Mouse (Mus musculus): ENCODE measurements around the gene Kcnq1. TPM values are rescaled to one million over a fixed set of nuclear protein-coding genes. Genes with fewer than 3 reads are reported as not detected.

Gene Kcnq1
- polyA plus RNA-seq, 1 experiment from 2014 or later = 1.5 TPM

DNA sequence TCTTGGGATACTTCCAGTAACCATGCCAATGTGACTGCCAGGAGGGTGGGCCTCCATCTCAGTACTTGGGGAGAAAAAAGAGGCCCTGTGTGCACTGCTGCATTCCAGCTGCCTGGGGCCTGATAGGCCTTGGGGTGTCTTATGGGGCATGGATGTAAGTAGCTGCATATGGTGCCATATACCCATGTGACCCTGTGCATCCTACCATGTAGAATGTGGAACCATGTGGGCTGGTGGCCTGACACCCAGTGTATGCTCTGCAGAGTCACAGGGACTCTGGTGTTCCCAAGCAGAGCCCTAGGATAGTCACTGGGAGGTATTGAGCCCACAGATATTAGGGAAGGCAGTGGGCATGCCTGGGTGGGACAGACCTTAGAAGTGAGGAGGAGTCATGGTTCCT lies 57.9 kb downstream of the Kcnq1 start:
- DNase-seq (ENCODE audit: low spot score) (no peak), ATAC-seq (ENCODE audit: insufficient number of reproducible peaks, low FRiP score, low TSS enrichment, low read depth) (no peak)
- H3K27me3 ChIP-seq (ENCODE audit: control insufficient read depth, insufficient read depth, low read length) = no peaks in the 10 kb centered on the region
- H3K27ac ChIP-seq (replicated peaks; ENCODE audit: low read depth, low read length) = no peak overlapping the region
- H3K4me1 ChIP-seq (ENCODE audit: control insufficient read depth, insufficient read depth, low read length) = peaks cover 8% of the 10 kb centered on the region
- H3K9ac ChIP-seq (ENCODE audit: low read length) = no peak overlapping the region
- no peak overlapping the region for H3K4me3 ChIP-seq (ENCODE audit: low read depth, low read length)
- H3K9me3 ChIP-seq (ENCODE audit: control insufficient read depth, low read length) = no peaks in the 10 kb centered on the region
- no peak overlapping the region for H3K4me2 ChIP-seq (ENCODE audit: low read depth, severe bottlenecking)
- H3K36me3 ChIP-seq (ENCODE audit: control insufficient read depth, insufficient read depth, low read length) = no peaks in the 10 kb centered on the region

DNA sequence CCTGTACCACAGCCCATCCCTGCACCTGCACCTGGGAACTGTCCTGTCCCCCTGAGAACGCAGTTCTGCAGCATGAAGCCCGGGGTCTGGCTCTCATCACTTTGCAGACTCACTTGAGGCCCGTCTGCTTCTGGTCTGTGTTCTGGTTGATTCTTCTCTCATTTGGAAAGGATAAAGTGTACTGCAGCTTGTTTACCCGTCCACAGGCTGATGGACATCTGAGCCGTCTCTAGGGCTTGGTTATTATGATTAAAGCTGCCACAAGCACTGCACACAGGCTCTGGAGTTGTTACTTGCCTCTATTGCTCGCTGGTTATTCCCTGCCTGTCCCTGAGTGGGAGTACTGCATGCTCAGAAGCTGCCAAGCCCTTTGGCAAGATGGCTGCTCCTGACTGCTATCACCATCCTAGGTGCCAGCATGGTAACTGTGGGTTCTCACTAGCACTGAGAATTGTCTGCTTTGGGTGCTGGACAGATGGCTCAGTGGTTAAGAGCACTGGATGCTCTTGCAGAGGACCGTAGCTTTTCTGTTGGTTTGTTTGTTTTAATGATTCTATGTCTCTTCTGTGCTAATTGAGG lies 59.6 kb downstream of the Kcnq1 start:
- 68% methylated on average over 7 of the region's 7 CpGs for WGBS
- no peak overlapping the region for H3K27ac ChIP-seq (replicated peaks; ENCODE audit: low read depth, low read length)
- DNase-seq (ENCODE audit: low spot score) = no peak
- no peak overlapping the region for H3K4me2 ChIP-seq (ENCODE audit: low read depth, severe bottlenecking)
- no peaks in the 10 kb centered on the region for H3K36me3 ChIP-seq (ENCODE audit: control insufficient read depth, insufficient read depth, low read length)
- no peaks in the 10 kb centered on the region for H3K4me1 ChIP-seq (ENCODE audit: control insufficient read depth, insufficient read depth, low read length)
- no peaks in the 10 kb centered on the region for H3K27me3 ChIP-seq (ENCODE audit: control insufficient read depth, insufficient read depth, low read length)
- H3K9me3 ChIP-seq (ENCODE audit: control insufficient read depth, low read length) = no peaks in the 10 kb centered on the region
- no peak overlapping the region for H3K4me3 ChIP-seq (ENCODE audit: low read depth, low read length)
- H3K9ac ChIP-seq (ENCODE audit: low read length) = no peak overlapping the region
- no peak for ATAC-seq (ENCODE audit: insufficient number of reproducible peaks, low FRiP score, low TSS enrichment, low read depth)

DNA sequence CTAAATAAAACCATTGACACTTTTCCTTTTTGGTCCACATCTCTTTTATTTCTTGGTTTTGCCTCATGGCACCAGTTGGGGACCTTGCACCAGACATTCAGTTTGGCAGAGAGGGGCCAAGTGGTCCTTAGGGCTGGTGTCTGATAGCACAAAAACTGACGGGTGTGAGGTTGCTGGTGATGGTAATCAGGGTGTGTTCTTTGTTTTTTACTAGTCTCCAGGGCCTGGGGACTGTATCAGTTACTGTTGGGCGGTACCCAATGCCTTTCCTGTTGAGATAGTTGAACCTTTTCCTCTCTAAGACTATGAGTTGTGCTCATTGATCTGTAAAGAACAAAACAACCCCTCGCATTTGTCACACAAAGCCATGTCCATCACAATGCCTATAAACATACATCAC lies 61.1 kb downstream of the Kcnq1 start:
- Histone ChIP-seq H3K4me1 (ENCODE audit: control insufficient read depth, insufficient read depth, low read length) (no peaks in the 10 kb centered on the region), H3K36me3 (ENCODE audit: control insufficient read depth, insufficient read depth, low read length) (no peaks in the 10 kb centered on the region)
- WGBS = 84% methylated on average over 3 of the region's 3 CpGs

DNA sequence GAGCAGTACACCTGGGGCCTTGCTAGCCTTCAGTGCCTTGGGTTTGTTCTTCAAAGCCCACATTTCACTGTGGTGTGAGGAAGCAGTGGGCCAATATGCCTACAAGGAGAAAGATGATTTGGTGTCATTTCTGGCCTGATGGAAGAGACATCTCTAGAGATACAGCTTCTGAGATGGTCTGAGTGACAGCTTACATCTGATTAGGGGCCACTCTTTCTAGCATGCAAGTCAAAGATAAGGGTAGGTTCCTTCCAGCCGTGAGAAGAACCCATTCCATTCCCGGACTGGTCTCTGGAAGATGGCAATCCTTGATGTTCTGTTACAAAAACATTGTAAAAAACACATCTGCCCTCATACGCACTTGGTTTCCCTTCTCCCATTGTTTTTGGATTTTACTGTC lies 63.2 kb downstream of the Kcnq1 start:
- Histone ChIP-seq H3K4me2 (ENCODE audit: low read depth, severe bottlenecking) (no peak overlapping the region), H3K36me3 (ENCODE audit: control insufficient read depth, insufficient read depth, low read length) (no peaks in the 10 kb centered on the region), H3K4me3 (ENCODE audit: low read depth, low read length) (no peak overlapping the region), H3K9me3 (ENCODE audit: control insufficient read depth, low read length) (no peaks in the 10 kb centered on the region), H3K9ac (ENCODE audit: low read length) (no peak overlapping the region), H3K27me3 (ENCODE audit: control insufficient read depth, insufficient read depth, low read length) (no peaks in the 10 kb centered on the region), H3K4me1 (ENCODE audit: control insufficient read depth, insufficient read depth, low read length) (peaks cover 6% of the 10 kb centered on the region; the same call in 1 of the 2 replicates), H3K27ac (replicated peaks; ENCODE audit: low read depth, low read length) (no peak overlapping the region)
- WGBS = 87% methylated on average over 3 of the region's 3 CpGs
- no peak for ATAC-seq (ENCODE audit: insufficient number of reproducible peaks, low FRiP score, low TSS enrichment, low read depth)
- DNase-seq (ENCODE audit: low spot score) = no peak

More for the DNA sequence above, 61.1 kb downstream of the Kcnq1 start:
- Histone ChIP-seq H3K4me2 (ENCODE audit: low read depth, severe bottlenecking) (no peak overlapping the region), H3K27me3 (ENCODE audit: control insufficient read depth, insufficient read depth, low read length) (no peaks in the 10 kb centered on the region), H3K9ac (ENCODE audit: low read length) (no peak overlapping the region), H3K4me3 (ENCODE audit: low read depth, low read length) (no peak overlapping the region), H3K9me3 (ENCODE audit: control insufficient read depth, low read length) (no peaks in the 10 kb centered on the region), H3K27ac (replicated peaks; ENCODE audit: low read depth, low read length) (no peak overlapping the region)
- DNase-seq (ENCODE audit: low spot score) (no peak), ATAC-seq (ENCODE audit: insufficient number of reproducible peaks, low FRiP score, low TSS enrichment, low read depth) (no peak)

DNA sequence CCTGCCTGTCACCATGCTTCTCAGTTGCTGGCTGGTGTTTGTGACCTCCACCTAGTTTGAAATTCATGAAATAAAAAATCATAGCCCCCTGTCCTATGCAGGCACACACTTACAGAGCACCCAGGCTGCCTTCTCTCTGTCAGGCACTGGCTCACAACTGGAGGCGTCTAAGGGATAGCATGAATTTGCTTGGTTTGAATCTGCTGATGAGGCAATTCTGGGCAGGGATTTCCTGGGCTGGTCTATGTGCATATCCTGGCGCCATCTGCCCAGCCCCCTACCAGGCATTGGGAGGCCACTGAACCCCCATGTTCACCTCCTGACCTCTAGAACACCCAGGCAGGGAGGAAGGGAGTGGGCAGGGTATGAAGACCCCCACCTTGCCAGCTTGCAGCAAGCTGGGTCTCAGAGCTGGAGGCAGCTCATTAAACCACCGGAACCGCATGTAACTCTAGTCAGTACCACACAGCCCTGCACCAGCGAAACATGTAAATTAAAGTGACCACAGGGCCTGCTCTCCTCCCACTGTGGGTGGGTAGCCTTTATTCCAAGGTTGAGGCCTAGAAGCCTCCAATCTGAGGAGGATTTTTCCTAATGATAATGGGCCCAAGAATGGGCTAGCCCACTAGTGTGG lies 66.9 kb downstream of the Kcnq1 start:
- 59% methylated on average over 5 of the region's 5 CpGs for WGBS
- Histone ChIP-seq H3K27me3 (ENCODE audit: control insufficient read depth, insufficient read depth, low read length) (no peaks in the 10 kb centered on the region), H3K36me3 (ENCODE audit: control insufficient read depth, insufficient read depth, low read length) (no peaks in the 10 kb centered on the region), H3K4me3 (ENCODE audit: low read depth, low read length) (no peak overlapping the region), H3K9me3 (ENCODE audit: control insufficient read depth, low read length) (no peaks in the 10 kb centered on the region), H3K4me1 (ENCODE audit: control insufficient read depth, insufficient read depth, low read length) (peaks cover 6% of the 10 kb centered on the region; the same call in 1 of the 2 replicates), H3K9ac (ENCODE audit: low read length) (no peak overlapping the region), H3K4me2 (ENCODE audit: low read depth, severe bottlenecking) (no peak overlapping the region), H3K27ac (replicated peaks; ENCODE audit: low read depth, low read length) (no peak overlapping the region; the same call in 1 of the 2 replicates)
- ATAC-seq (ENCODE audit: insufficient number of reproducible peaks, low FRiP score, low TSS enrichment, low read depth) (no peak), DNase-seq (ENCODE audit: low spot score) (no peak)

DNA sequence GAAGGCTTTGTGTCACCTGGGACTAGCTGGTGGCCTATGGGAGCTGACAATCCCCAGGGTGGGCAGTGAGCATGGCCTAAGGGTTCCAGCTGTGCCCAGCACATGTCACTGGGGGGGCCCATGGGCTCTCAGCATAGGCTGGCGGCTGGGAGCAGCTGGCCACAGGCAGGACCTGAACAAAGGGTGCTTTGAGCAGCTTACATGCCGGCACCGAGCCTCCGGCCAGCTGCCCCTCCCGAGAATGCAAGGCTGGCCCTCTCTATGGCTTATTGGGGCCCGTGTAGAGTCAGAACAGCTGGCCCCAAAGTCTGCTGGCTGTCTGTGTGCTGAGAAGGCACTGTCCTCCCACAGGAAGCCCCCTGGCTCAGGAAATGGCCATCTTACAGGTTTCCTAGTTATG lies 68.5 kb downstream of the Kcnq1 start:
- H3K4me2 ChIP-seq (ENCODE audit: low read depth, severe bottlenecking) = no peak overlapping the region
- DNase-seq (ENCODE audit: low spot score) (peak; percentile 23), ATAC-seq (ENCODE audit: insufficient number of reproducible peaks, low FRiP score, low TSS enrichment, low read depth) (peak; percentile 51; the same call in 1 of the 2 replicates)
- H3K4me3 ChIP-seq (ENCODE audit: low read depth, low read length) = no peak overlapping the region
- H3K9me3 ChIP-seq (ENCODE audit: control insufficient read depth, low read length) = no peaks in the 10 kb centered on the region
- no peak overlapping the region for H3K27ac ChIP-seq (replicated peaks; ENCODE audit: low read depth, low read length)
- H3K4me1 ChIP-seq (ENCODE audit: control insufficient read depth, insufficient read depth, low read length) = peaks cover 6% of the 10 kb centered on the region; the same call in 1 of the 2 replicates
- no peak overlapping the region for H3K9ac ChIP-seq (ENCODE audit: low read length)
- no peaks in the 10 kb centered on the region for H3K27me3 ChIP-seq (ENCODE audit: control insufficient read depth, insufficient read depth, low read length)
- 64% methylated on average over 6 of the region's 6 CpGs for WGBS
- no peaks in the 10 kb centered on the region for H3K36me3 ChIP-seq (ENCODE audit: control insufficient read depth, insufficient read depth, low read length)

DNA sequence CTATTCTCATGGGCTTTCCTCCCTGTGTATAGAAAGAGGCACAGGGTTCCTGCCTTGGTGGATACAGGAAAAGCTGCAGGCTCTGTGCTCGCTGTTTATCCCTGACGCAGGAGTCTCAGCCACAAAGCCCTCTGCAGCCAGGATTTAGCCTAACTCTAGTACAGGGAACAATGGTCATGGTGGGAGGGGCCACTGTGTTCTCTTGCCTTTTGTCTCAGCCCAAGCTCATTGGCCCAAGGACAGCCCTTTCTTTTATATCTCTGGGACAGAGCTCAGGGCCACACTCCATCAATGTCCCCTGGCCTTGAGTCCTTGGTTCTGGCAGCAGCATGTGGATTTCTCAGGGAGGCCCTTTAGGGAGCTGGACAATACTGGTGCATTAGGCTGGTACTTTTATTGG lies 72.7 kb downstream of the Kcnq1 start:
- no peak overlapping the region for H3K4me3 ChIP-seq (ENCODE audit: low read depth, low read length)
- DNase-seq (ENCODE audit: low spot score) (no peak), ATAC-seq (ENCODE audit: insufficient number of reproducible peaks, low FRiP score, low TSS enrichment, low read depth) (no peak)
- 69% methylated on average over 2 of the region's 2 CpGs for WGBS
- no peaks in the 10 kb centered on the region for H3K36me3 ChIP-seq (ENCODE audit: control insufficient read depth, insufficient read depth, low read length)
- H3K9ac ChIP-seq (ENCODE audit: low read length) = no peak overlapping the region
- no peaks in the 10 kb centered on the region for H3K27me3 ChIP-seq (ENCODE audit: control insufficient read depth, insufficient read depth, low read length)
- 0 out of 2 replicates have a peak, but pooled peaks cover 5% of the 10 kb centered on the region for H3K4me1 ChIP-seq (ENCODE audit: control insufficient read depth, insufficient read depth, low read length)
- no peaks in the 10 kb centered on the region for H3K9me3 ChIP-seq (ENCODE audit: control insufficient read depth, low read length)
- H3K27ac ChIP-seq (replicated peaks; ENCODE audit: low read depth, low read length) = no peak overlapping the region
- H3K4me2 ChIP-seq (ENCODE audit: low read depth, severe bottlenecking) = no peak overlapping the region

DNA sequence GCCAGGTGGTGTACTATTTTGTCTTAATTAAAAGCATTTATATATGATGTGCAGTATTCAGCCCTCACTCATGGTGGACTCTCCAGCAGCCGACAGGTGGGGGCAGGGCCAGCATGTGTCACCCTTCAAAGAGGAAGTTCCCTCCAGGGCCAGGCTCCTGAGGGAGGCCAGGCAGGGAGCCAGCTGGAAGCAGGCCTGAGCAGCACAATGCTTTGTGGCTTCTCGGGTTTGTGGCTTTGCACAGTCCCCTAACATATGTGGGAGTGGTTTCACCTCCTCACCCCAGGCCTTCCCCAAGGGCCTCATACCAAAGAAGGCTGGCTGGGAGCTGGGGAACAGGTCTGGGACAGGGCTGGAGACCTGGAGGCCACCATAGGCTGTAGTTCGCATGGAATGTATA lies 74.6 kb downstream of the Kcnq1 start:
- 56% methylated on average over 3 of the region's 3 CpGs for WGBS
- DNase-seq (ENCODE audit: low spot score) = no peak
- no peaks in the 10 kb centered on the region for H3K36me3 ChIP-seq (ENCODE audit: control insufficient read depth, insufficient read depth, low read length)
- H3K4me1 ChIP-seq (ENCODE audit: control insufficient read depth, insufficient read depth, low read length) = 0 out of 2 replicates have a peak, but pooled peaks cover 5% of the 10 kb centered on the region
- H3K27ac ChIP-seq (replicated peaks; ENCODE audit: low read depth, low read length) = no peak overlapping the region
- ATAC-seq (ENCODE audit: insufficient number of reproducible peaks, low FRiP score, low TSS enrichment, low read depth) = no peak
- no peak overlapping the region for H3K4me2 ChIP-seq (ENCODE audit: low read depth, severe bottlenecking)
- no peaks in the 10 kb centered on the region for H3K9me3 ChIP-seq (ENCODE audit: control insufficient read depth, low read length)
- H3K27me3 ChIP-seq (ENCODE audit: control insufficient read depth, insufficient read depth, low read length) = no peaks in the 10 kb centered on the region
- H3K4me3 ChIP-seq (ENCODE audit: low read depth, low read length) = no peak overlapping the region
- no peak overlapping the region for H3K9ac ChIP-seq (ENCODE audit: low read length)

Data from limb, embryonic 11.5 days (tissue).